Mouse (Mus musculus): ENCODE results near the gene Il21r. TPM values are rescaled to one million over a fixed set of nuclear protein-coding genes. Genes with fewer than 3 reads are reported as not detected.
A peak's percentile ranks its signal among the peaks of the same experiment; 100 is the strongest.

Il21r gene
- polyA plus RNA-seq, 1 experiment from 2014 or later, result 0.35 TPM

- H3K9ac ChIP-seq, result no peak overlapping the region
- H3K4me3 ChIP-seq, result no peak overlapping the region
- peaks cover 13% of the 10 kb centered on the region for H3K4me1 ChIP-seq
- H3K36me3 ChIP-seq, result no peaks in the 10 kb centered on the region
- no peak for ATAC-seq (ENCODE audit: low FRiP score, low read depth)
- H3K9me3 ChIP-seq, result no peaks in the 10 kb centered on the region
- no peak overlapping the region for H3K27ac ChIP-seq
- WGBS, result 89% methylated on average over 11 of the region's 11 CpGs
- H3K27me3 ChIP-seq (replicated peaks), result no peaks in the 10 kb centered on the region
- H3K4me2 ChIP-seq (replicated peaks), result no peak overlapping the region
These were observed 25.6 kb upstream of the Il21r start for GRCm38 (mm10) chr7:125577486-125578088.

- WGBS, result 78% methylated on average over 3 of the region's 3 CpGs
- no peak overlapping the region for H3K9ac ChIP-seq
- no peak overlapping the region for H3K4me3 ChIP-seq
- H3K9me3 ChIP-seq, result no peaks in the 10 kb centered on the region
- no peak for ATAC-seq (ENCODE audit: low FRiP score, low read depth)
- no peaks in the 10 kb centered on the region for H3K27me3 ChIP-seq (replicated peaks)
- no peak overlapping the region for H3K4me2 ChIP-seq (replicated peaks)
- no peak overlapping the region for H3K27ac ChIP-seq
- H3K4me1 ChIP-seq, result peaks cover 13% of the 10 kb centered on the region
- H3K36me3 ChIP-seq, result no peaks in the 10 kb centered on the region
These were observed 25.1 kb upstream of the Il21r start for GRCm38 (mm10) chr7:125578106-125578505.

DNA sequence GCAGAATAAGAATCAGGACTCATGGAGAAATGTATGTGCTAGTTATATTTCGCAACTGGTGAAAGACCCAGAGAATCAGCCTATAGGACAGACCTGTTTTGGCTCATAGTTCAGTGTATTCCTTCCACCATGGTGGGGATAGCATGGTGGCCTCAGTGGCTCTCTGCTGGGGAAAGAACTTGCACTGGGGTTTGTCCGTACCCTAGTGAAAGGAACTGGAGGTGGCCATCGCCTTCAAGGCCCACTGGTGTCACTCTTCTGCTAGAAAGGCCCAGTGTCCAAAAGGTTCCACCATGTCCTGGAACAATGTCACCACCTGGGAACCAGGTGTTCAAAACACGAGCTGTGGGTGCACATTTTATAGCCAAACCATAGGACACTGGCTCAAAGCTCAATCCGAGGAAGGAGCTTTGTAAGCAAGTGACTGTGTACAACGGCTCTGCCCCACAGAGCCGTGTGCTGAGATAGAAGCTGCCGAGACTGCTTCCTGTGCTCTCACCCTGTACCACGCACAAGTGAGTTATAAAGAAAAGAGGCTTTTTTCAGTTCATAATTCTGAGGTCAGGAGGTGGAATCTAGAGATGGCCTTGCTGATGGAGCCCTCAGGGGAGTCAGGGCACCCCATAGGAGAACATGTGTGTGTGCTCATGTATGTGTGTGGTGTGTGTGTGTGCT is 23.5 kb upstream of the Il21r start:
- WGBS, result 81% methylated on average over 9 of the region's 9 CpGs
- peaks cover 13% of the 10 kb centered on the region for H3K4me1 ChIP-seq
- H3K9me3 ChIP-seq, result no peaks in the 10 kb centered on the region
- H3K36me3 ChIP-seq, result no peaks in the 10 kb centered on the region
- no peak overlapping the region for H3K27ac ChIP-seq
- no peak overlapping the region for H3K4me2 ChIP-seq (replicated peaks)
- no peak overlapping the region for H3K9ac ChIP-seq
- H3K4me3 ChIP-seq, result no peak overlapping the region
- no peaks in the 10 kb centered on the region for H3K27me3 ChIP-seq (replicated peaks)
- no peak for ATAC-seq (ENCODE audit: low FRiP score, low read depth)

GRCm38 (mm10) chr7:125580220-125580549 is 23.0 kb upstream of the Il21r start:
- Histone ChIP-seq H3K4me1 (peaks cover 13% of the 10 kb centered on the region), H3K27me3 (replicated peaks) (no peaks in the 10 kb centered on the region), H3K36me3 (no peaks in the 10 kb centered on the region), H3K9me3 (no peaks in the 10 kb centered on the region), H3K27ac (no peak overlapping the region), H3K4me2 (replicated peaks) (no peak overlapping the region), H3K9ac (no peak overlapping the region), H3K4me3 (no peak overlapping the region)
- WGBS, result 81% methylated on average over 1 of the region's 1 CpGs
- no peak for ATAC-seq (ENCODE audit: low FRiP score, low read depth)

GRCm38 (mm10) chr7:125580625-125581316 is 22.5 kb upstream of the Il21r start:
- ATAC-seq (ENCODE audit: low FRiP score, low read depth), result no peak
- Histone ChIP-seq H3K4me3 (peak overlapping the region; percentile 28), H3K9me3 (no peaks in the 10 kb centered on the region), H3K4me2 (replicated peaks) (peak overlapping the region; percentile 86), H3K36me3 (no peaks in the 10 kb centered on the region), H3K27me3 (replicated peaks) (no peaks in the 10 kb centered on the region), H3K9ac (peak overlapping the region; percentile 53), H3K27ac (no peak overlapping the region), H3K4me1 (peaks cover 13% of the 10 kb centered on the region)
- 10% methylated on average over 16 of the region's 16 CpGs for WGBS

DNA sequence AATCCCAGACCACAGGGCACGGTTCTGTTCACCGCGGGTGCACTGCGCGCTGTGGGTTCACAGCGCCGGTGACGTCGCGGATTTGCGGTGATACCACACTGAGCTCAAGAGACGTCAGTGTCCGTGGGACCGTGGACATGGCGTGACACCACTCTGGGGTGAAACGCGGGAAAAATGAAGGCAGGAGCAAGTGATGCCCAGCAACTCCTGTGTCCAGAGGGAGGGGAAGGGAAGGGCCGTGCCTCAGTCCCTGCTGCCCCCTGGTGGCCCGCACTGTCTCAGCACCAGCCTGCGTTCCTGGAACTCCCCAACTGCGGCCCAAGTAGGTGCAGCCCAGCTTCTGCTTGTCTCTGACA is 21.9 kb upstream of the Il21r start:
- peak overlapping the region; percentile 86 for H3K4me2 ChIP-seq (replicated peaks)
- peak overlapping the region; percentile 28 for H3K4me3 ChIP-seq
- H3K36me3 ChIP-seq, result no peaks in the 10 kb centered on the region
- WGBS, result 3% methylated on average over 21 of the region's 21 CpGs
- no peaks in the 10 kb centered on the region for H3K27me3 ChIP-seq (replicated peaks)
- H3K9me3 ChIP-seq, result peaks cover 1% of the 10 kb centered on the region; the same call in 1 of the 2 replicates
- peaks cover 13% of the 10 kb centered on the region for H3K4me1 ChIP-seq
- peak; percentile 70 for ATAC-seq (ENCODE audit: low FRiP score, low read depth)
- no peak overlapping the region for H3K27ac ChIP-seq
- peak overlapping the region; percentile 53 for H3K9ac ChIP-seq

DNA sequence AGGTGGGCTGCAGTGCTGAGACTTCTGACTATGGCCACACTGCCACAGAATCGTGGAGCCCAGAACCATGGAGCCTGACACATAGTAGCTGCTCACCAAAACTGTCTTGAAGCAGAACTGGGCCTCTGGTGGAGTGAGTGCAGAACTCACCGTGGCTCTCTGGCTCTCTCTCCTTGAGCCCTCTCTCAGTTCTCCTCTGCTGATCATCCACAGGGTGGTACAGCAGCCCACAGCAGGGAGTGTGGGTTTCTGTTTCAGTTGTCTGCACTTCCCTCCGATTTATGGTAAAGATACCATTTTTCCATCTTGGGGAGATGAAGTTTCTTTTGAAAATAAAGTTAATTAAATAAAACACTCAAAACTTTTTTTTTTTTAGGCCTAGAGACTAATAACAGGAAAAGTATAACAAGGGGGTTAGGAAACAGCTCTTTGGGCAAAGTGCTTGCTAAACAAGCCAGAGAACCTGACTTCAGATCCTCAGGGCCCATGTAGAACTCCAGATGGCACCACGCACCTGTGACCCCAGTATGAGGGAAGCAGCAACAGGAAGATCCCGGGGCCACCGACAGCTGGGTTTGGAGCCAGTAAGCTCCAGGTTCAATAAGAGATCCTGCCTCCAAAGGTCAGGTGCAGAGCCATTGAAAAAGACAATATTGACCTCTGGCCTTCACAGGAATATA is 19.8 kb upstream of the Il21r start:
- Histone ChIP-seq H3K4me3 (no peak overlapping the region), H3K4me2 (replicated peaks) (no peak overlapping the region), H3K9me3 (peaks cover 4% of the 10 kb centered on the region; the same call in 1 of the 2 replicates), H3K27ac (no peak overlapping the region), H3K27me3 (replicated peaks) (no peaks in the 10 kb centered on the region), H3K4me1 (peaks cover 5% of the 10 kb centered on the region), H3K36me3 (no peaks in the 10 kb centered on the region), H3K9ac (no peak overlapping the region)
- WGBS, result 74% methylated on average over 6 of the region's 6 CpGs
- ATAC-seq (ENCODE audit: low FRiP score, low read depth), result no peak

DNA sequence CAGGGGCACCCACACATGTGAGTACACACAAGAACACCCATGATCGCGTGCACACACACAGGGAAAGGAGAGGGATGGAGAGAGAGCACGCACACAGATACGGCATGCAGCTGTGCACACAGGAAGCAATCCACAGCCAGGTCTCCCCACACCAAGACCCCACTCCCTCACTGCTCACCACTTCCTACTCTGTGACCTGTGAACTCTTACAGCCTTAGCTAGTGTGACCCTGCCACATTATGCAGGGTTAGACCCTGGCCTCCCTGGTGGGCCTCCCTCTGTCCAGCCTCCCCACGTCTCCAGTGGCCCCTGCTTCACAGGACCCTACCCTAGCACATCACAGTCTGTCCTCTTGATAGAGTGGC is 19.2 kb upstream of the Il21r start:
- no peak for ATAC-seq (ENCODE audit: low FRiP score, low read depth)

GRCm38 (mm10) chr7:125586355-125586754 is 16.9 kb upstream of the Il21r start:
- no peak overlapping the region for H3K27ac ChIP-seq
- H3K9ac ChIP-seq, result no peak overlapping the region
- no peaks in the 10 kb centered on the region for H3K4me1 ChIP-seq
- peaks cover 4% of the 10 kb centered on the region; the same call in 1 of the 2 replicates for H3K9me3 ChIP-seq
- no peaks in the 10 kb centered on the region for H3K36me3 ChIP-seq
- WGBS, result over 99% methylated on average over 23 of the region's 23 CpGs
- H3K4me2 ChIP-seq (replicated peaks), result no peak overlapping the region
- H3K27me3 ChIP-seq (replicated peaks), result no peaks in the 10 kb centered on the region
- no peak overlapping the region for H3K4me3 ChIP-seq
- no peak for ATAC-seq (ENCODE audit: low FRiP score, low read depth)

More for the DNA sequence above, 19.2 kb upstream of the Il21r start:
- Histone ChIP-seq H3K27me3 (replicated peaks) (no peaks in the 10 kb centered on the region), H3K4me2 (replicated peaks) (no peak overlapping the region), H3K9me3 (peaks cover 4% of the 10 kb centered on the region; the same call in 1 of the 2 replicates), H3K27ac (no peak overlapping the region), H3K4me1 (peaks cover 5% of the 10 kb centered on the region), H3K4me3 (no peak overlapping the region), H3K36me3 (no peaks in the 10 kb centered on the region), H3K9ac (no peak overlapping the region)
- 82% methylated on average over 5 of the region's 5 CpGs for WGBS

DNA sequence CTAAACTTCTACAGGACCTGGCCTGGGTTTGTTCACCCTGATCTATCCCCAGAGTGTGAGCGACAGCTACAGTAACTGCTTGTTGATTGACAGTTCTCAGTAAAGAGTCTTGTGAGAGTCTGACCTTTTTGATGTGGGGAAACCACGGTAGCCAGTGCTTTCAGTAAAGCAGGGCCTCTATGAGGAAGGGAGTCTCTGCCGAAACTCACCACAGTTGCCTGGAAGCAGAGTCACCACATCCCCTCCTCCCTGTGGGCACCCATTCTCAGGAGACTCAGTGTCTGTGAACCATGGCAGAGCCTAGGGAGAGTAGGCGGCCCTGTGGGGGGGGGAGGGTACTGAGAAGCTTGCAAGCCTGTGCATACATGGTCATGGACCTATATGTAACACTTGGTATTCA is 14.5 kb upstream of the Il21r start:
- no peak for ATAC-seq (ENCODE audit: low FRiP score, low read depth)
- WGBS, result 85% methylated on average over 4 of the region's 4 CpGs

GRCm38 (mm10) chr7:125589896-125590295 is 13.3 kb upstream of the Il21r start:
- Histone ChIP-seq H3K27me3 (replicated peaks) (no peaks in the 10 kb centered on the region), H3K27ac (no peak overlapping the region), H3K9ac (no peak overlapping the region), H3K4me3 (no peak overlapping the region), H3K4me1 (no peaks in the 10 kb centered on the region), H3K9me3 (peaks cover 4% of the 10 kb centered on the region; the same call in 1 of the 2 replicates), H3K4me2 (replicated peaks) (no peak overlapping the region), H3K36me3 (no peaks in the 10 kb centered on the region)
- ATAC-seq (ENCODE audit: low FRiP score, low read depth), result no peak
- WGBS, result 91% methylated on average over 7 of the region's 7 CpGs

More for the DNA sequence above, 14.5 kb upstream of the Il21r start:
- no peaks in the 10 kb centered on the region for H3K4me1 ChIP-seq
- no peaks in the 10 kb centered on the region for H3K27me3 ChIP-seq (replicated peaks)
- H3K27ac ChIP-seq, result no peak overlapping the region
- H3K9ac ChIP-seq, result no peak overlapping the region
- H3K4me2 ChIP-seq (replicated peaks), result no peak overlapping the region
- peaks cover 4% of the 10 kb centered on the region; the same call in 1 of the 2 replicates for H3K9me3 ChIP-seq
- no peaks in the 10 kb centered on the region for H3K36me3 ChIP-seq
- H3K4me3 ChIP-seq, result no peak overlapping the region

DNA sequence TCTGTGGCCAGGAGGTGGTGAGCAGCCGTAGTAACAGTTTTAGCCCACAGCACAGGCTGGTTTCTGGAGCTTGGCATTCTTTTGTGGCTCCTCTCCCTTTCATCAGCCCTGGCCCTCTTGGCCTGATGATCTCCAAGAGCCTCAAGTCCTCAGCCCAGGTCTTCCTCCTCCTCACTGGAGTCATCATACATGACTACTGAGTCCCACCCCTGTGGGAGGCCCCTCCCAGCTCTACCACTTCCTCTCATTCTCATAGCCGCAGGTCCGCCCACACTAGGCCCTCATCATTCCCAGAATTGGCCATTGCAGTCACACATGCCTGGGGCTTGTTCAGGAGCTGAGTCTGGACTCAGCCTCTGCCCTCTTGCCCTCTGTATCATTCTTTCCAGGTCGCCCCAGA is 9.4 kb upstream of the Il21r start:
- ATAC-seq (ENCODE audit: low FRiP score, low read depth), result no peak
- Histone ChIP-seq H3K4me2 (replicated peaks) (no peak overlapping the region), H3K27me3 (replicated peaks) (no peaks in the 10 kb centered on the region), H3K36me3 (no peaks in the 10 kb centered on the region), H3K9ac (no peak overlapping the region), H3K9me3 (no peaks in the 10 kb centered on the region), H3K4me3 (no peak overlapping the region), H3K27ac (no peak overlapping the region), H3K4me1 (no peaks in the 10 kb centered on the region)
- WGBS, result 91% methylated on average over 4 of the region's 4 CpGs
